Mouse (Mus musculus) hindbrain, embryonic 11.5 days (tissue): ENCODE data around the gene Babam2. TPM values are rescaled to one million over a fixed set of nuclear protein-coding genes. Genes with fewer than 3 reads are reported as not detected.
"Not testable (repeated sequence)": the region's sequence is repeated elsewhere in the genome, so short reads cannot be mapped to it uniquely, and the experiment has no call there.

Experiments
- ATAC-seq: fragments of 200-750 bp; cut with Nextera tagmentation; 2 replicates; pipeline ENCODE4 v1.8.0; 2017; ENCODE audit warnings: mild to moderate bottlenecking, moderate TSS enrichment, moderate library complexity; ENCODE audit not compliant: low FRiP score
- DNase-seq: peaks from one replicate; pipeline ENCODE4 v3.0.0-alpha.2; 2015; ENCODE audit warnings: low spot score
- H3K27ac ChIP-seq: fragments of 300-500 bp; sonication (generic); 2 replicates; pipeline ENCODE4 v1.5.1; 2014; ENCODE audit warnings: mild to moderate bottlenecking, low read depth, low read length
- H3K27me3 ChIP-seq: fragments of 300-500 bp; sonication (generic); 2 replicates; pipeline ENCODE4 v1.6.1; 2014; ENCODE audit warnings: mild to moderate bottlenecking, low read length, moderate library complexity, mixed read lengths; ENCODE audit not compliant: control insufficient read depth, insufficient read depth
- H3K36me3 ChIP-seq: fragments of 300-500 bp; sonication (generic); 2 replicates; pipeline ENCODE4 v1.6.1; 2014; ENCODE audit warnings: mild to moderate bottlenecking, low read length, moderate library complexity, mixed read lengths; ENCODE audit not compliant: control insufficient read depth, insufficient read depth
- H3K4me1 ChIP-seq: fragments of 300-500 bp; sonication (generic); replicated peaks from 2 replicates; pipeline ENCODE4 v1.6.1; 2014; ENCODE audit warnings: low read length, mixed read lengths; ENCODE audit not compliant: control insufficient read depth, insufficient read depth
- H3K4me2 ChIP-seq: fragments of 300-500 bp; sonication (generic); replicated peaks from 2 replicates; pipeline ENCODE4 v1.6.1; 2014; ENCODE audit warnings: mild to moderate bottlenecking, low read depth, low read length
- H3K4me3 ChIP-seq: fragments of 300-500 bp; sonication (generic); 2 replicates; pipeline ENCODE4 v1.5.1; 2014; ENCODE audit warnings: low read depth, low read length
- H3K9ac ChIP-seq: fragments of 300-500 bp; sonication (generic); 2 replicates; pipeline ENCODE4 v1.6.1; 2014; ENCODE audit warnings: low read depth, low read length
- H3K9me3 ChIP-seq: fragments of 300-500 bp; sonication (generic); 2 replicates; pipeline ENCODE4 v1.6.1; 2016; ENCODE audit warnings: low read length; ENCODE audit not compliant: control insufficient read depth
- WGBS: fragments of 180-500 bp; shearing (Covaris S2); extraction: QIAGEN DNeasy Blood & Tissue Kit; methylation state at CpG from one replicate; pipeline ENCODE4 v1.1.7; 2014; 5-methylcytosine and 5-hydroxymethylcytosine counted together
- polyA plus RNA-seq: library from polyadenylated mRNA; unstranded; fragments of >200 nt; fragmentation: Nextera tagmentation; extraction: Ambion mirVana; gene quantifications from 2 replicates; pipeline ENCODE4 v1.2.1, GENCODE M21; 2014

Gene Babam2
- polyA plus RNA-seq, 1 experiment from 2014 or later, result 36.2 TPM

DNA sequence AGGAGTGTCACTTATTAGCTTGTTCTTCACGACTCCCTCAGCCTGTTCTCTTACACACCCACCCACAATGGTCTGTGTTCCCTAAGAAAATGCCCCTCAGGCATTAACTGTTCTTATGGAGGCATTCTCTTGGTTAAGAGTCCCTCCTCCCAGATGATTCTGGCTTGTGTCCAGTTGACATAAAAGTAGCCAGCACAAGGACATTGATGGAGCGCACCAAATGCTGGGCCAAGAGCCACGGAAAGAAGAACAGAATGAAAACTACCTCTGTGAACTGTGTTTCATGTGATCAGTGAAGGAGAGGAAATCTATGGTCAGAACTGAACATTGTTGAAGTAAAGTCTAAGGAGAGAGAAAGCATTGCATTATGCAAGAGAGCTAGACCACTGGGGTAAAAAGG lies 89.7 kb downstream of the Babam2 start:
- Histone ChIP-seq H3K4me1 (no peaks in the 10 kb centered on the region), H3K9me3 (no peaks in the 10 kb centered on the region), H3K36me3 (no peaks in the 10 kb centered on the region), H3K4me2 (no peak overlapping the region), H3K9ac (no peak overlapping the region), H3K4me3 (no peak overlapping the region), H3K27ac (no peak overlapping the region), H3K27me3 (no peaks in the 10 kb centered on the region)
- no peak for ATAC-seq
- DNase-seq, result no peak
- 90% methylated on average over 3 of the region's 3 CpGs for WGBS

DNA sequence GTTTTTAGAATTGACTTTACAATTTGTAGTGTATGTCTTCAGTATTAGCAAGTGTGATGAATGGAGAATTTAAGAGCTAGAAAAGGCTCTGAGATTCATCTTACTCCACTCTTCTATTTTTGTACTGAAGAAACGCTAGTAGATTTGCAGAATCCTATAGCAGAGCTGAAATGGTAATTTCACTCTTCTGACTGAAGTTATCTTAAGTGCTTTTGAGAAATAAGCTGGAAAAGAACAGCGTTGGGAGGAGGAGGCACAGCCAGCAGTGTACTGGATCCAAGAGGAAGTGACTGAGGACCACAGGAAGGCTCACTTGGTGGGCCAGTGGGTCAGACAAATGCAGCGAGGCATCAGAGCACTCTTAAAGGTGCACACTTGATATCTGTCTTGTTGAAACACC lies 90.1 kb downstream of the Babam2 start:
- DNase-seq (no peak), ATAC-seq (no peak)
- H3K27ac ChIP-seq, result no peak overlapping the region
- H3K4me2 ChIP-seq, result no peak overlapping the region
- WGBS, result 93% methylated on average over 3 of the region's 3 CpGs
- H3K9ac ChIP-seq, result no peak overlapping the region
- H3K36me3 ChIP-seq, result no peaks in the 10 kb centered on the region
- H3K4me1 ChIP-seq, result no peaks in the 10 kb centered on the region
- H3K4me3 ChIP-seq, result no peak overlapping the region
- H3K27me3 ChIP-seq, result no peaks in the 10 kb centered on the region
- H3K9me3 ChIP-seq, result no peaks in the 10 kb centered on the region

DNA sequence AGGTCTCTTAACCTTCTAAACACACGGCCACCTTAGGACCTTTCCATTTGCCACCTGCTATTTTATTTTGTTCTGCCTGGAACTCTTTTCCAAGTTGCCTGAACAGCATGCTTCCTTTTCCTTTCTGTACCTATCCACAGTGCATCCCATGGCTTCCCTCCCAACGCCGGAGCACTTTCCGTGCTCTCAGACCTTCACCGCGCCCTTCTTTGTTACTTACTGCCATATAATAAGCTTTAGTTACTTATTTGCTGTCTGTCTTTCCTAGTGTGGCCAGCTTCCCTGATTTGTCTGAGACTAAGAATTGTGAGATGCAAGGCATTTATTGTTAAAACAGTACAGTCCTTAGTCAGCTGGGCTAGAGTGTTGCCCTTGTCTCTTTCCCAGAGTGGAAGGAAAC lies 94.9 kb downstream of the Babam2 start:
- H3K9me3 ChIP-seq, result no peaks in the 10 kb centered on the region
- no peak for DNase-seq
- no peaks in the 10 kb centered on the region for H3K36me3 ChIP-seq
- H3K9ac ChIP-seq, result no peak overlapping the region
- H3K4me2 ChIP-seq, result no peak overlapping the region
- no peaks in the 10 kb centered on the region for H3K4me1 ChIP-seq
- H3K27me3 ChIP-seq, result no peaks in the 10 kb centered on the region
- H3K4me3 ChIP-seq, result no peak overlapping the region
- WGBS, result 90% methylated on average over 6 of the region's 6 CpGs
- no peak for ATAC-seq
- no peak overlapping the region for H3K27ac ChIP-seq

DNA sequence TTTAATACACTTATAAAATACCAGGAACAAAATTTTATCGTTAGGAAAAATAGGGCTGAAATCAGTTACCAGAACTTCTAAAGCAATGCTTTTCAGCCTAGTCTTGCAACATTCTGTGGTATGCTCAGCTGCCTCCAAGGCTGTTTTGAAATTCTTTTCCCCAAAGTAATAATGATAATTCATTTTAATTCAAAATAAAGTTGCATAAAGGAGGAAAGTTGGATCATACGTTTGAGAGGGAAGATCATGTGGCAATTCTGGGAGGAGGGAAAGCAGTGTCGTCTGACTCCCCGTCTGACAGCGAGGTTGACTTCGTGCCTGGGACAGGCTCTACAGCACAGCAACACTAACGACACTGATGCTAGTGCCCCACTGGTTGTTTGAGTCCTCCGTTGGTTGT lies 95.4 kb downstream of the Babam2 start:
- Histone ChIP-seq H3K4me1 (no peaks in the 10 kb centered on the region), H3K9me3 (no peaks in the 10 kb centered on the region), H3K36me3 (no peaks in the 10 kb centered on the region), H3K27me3 (no peaks in the 10 kb centered on the region), H3K27ac (no peak overlapping the region), H3K9ac (no peak overlapping the region), H3K4me3 (no peak overlapping the region), H3K4me2 (no peak overlapping the region)
- 86% methylated on average over 8 of the region's 8 CpGs for WGBS
- no peak for DNase-seq
- ATAC-seq, result no peak

DNA sequence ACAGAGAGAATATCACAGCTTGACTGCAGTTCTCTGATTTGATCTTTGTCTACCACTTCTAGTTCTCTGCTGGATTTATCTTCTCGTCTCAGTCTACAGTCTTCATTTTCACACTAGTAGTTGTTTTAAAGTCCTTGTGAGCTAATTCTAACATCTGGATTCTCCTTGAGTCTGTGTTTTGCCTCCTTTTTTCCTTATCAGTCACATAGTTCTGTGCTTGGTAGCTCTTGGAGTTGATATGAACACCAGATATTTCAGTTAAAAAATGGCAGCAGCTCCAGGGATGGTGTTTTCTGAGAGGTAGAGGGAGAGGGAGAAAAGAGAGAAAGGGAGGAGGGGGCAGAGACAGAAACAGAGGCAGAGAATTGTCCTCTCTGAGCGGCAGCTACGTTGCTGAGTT lies 97.9 kb downstream of the Babam2 start:
- Histone ChIP-seq H3K9me3 (no peaks in the 10 kb centered on the region), H3K4me1 (no peaks in the 10 kb centered on the region), H3K9ac (no peak overlapping the region), H3K36me3 (no peaks in the 10 kb centered on the region), H3K4me3 (no peak overlapping the region), H3K4me2 (no peak overlapping the region), H3K27ac (no peak overlapping the region), H3K27me3 (no peaks in the 10 kb centered on the region)
- no peak for ATAC-seq
- WGBS, result 88% methylated on average over 3 of the region's 3 CpGs
- DNase-seq, result no peak

DNA sequence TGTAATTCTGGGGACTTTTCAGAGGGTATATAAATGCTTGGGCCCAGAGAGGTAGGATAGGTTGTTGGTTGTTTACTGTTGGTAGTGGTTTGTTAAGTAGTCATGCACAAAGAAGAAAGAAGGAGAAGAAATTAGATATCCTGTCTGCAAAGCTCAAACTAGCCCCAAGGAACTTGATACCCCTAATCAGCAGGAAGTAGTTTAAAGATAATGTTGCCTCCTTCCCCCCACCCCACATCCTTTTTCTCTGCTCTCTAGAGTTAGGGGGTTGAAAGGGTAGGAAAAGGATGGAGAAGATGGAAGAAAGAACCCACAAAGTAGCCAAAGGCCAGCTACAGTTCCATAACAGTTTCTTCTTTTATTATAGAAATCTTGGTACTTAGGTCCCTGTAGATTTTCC lies 99.5 kb downstream of the Babam2 start:
- ATAC-seq, result no peak

DNA sequence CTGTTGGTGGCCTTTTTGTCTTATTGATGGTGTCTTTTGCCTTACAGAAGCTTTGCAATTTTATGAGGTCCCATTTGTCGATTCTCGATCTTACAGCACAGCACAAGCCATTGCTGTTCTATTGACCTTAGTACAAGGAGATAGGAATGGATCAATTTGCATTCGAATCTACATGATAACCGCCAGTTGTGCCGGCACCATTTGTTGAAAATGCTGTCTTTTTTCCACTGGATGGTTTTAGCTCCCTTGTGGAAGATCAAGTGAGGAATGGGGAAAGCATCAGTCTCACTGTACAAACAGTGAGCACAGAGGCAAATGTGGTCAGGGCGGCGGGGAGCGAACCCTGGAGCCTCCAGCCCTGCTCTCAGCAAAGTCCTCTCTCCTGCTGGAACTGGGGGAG lies 106.7 kb downstream of the Babam2 start:
- not testable (repeated sequence) for H3K36me3 ChIP-seq, ATAC-seq, H3K27me3 ChIP-seq, H3K9me3 ChIP-seq, H3K4me2 ChIP-seq, H3K4me1 ChIP-seq, DNase-seq, H3K9ac ChIP-seq, H3K4me3 ChIP-seq, H3K27ac ChIP-seq
- WGBS, result 90% methylated on average over 8 of the region's 8 CpGs

More for the DNA sequence above, 99.5 kb downstream of the Babam2 start:
- Histone ChIP-seq H3K27ac (no peak overlapping the region), H3K27me3 (no peaks in the 10 kb centered on the region), H3K36me3 (no peaks in the 10 kb centered on the region), H3K9me3 (no peaks in the 10 kb centered on the region), H3K4me2 (no peak overlapping the region), H3K9ac (no peak overlapping the region), H3K4me1 (no peaks in the 10 kb centered on the region), H3K4me3 (no peak overlapping the region)
- no peak for DNase-seq

DNA sequence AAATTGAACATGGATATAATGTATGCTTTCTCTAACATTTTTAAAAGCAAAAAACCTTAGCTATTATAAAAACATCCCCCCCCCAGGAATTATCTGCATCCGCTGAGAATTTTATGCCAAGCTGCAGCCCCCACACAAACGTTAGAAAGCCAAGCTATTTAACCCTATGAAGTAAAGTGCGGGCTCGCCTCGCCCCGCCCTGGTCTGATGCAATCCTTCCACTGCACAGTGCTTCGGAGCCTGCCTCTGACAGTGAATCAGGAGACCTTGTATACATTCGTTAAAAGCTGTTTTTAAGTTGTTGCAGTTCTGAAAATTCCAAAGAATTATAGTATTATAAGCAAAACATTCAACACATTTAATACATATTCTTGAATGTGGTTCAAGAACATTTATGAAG lies 107.3 kb downstream of the Babam2 start:
- ATAC-seq, result no peak
- 67% methylated on average over 8 of the region's 8 CpGs for WGBS

DNA sequence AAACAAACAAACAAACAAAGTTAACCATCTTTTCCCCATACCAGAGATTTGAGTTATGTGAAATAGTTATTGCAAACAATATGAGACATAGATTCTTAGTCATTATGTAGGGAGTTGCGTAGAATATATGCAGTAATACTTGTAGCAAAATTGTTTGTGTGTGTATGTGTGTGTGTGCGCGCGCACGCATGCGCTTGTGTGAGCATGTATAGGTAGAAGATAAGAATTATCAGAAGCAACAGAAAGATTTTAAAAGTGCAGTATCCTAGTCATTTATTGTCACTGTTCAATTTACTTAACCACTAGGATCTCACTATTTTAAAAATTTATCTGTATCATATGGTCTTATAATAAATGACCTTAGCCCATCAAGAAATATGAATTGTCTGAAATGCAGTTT lies 109.8 kb downstream of the Babam2 start:
- Histone ChIP-seq H3K4me2 (no peak overlapping the region), H3K9me3 (no peaks in the 10 kb centered on the region), H3K36me3 (no peaks in the 10 kb centered on the region), H3K9ac (no peak overlapping the region), H3K27ac (no peak overlapping the region), H3K27me3 (no peaks in the 10 kb centered on the region), H3K4me1 (no peaks in the 10 kb centered on the region), H3K4me3 (no peak overlapping the region)
- DNase-seq (no peak), ATAC-seq (no peak)
- 98% methylated on average over 6 of the region's 6 CpGs for WGBS

More for the DNA sequence above, 107.3 kb downstream of the Babam2 start:
- Histone ChIP-seq H3K9ac (no peak overlapping the region), H3K9me3 (no peaks in the 10 kb centered on the region), H3K36me3 (no peaks in the 10 kb centered on the region), H3K4me1 (no peaks in the 10 kb centered on the region), H3K4me3 (no peak overlapping the region), H3K4me2 (no peak overlapping the region), H3K27ac (no peak overlapping the region), H3K27me3 (no peaks in the 10 kb centered on the region)
- no peak for DNase-seq
